Mouse (Mus musculus) T-cell, adult 2 months (primary cell): ENCODE data around the gene Anapc5.

Source experiments
- DNase-seq: peaks from one replicate; pipeline ENCODE4 v3.0.0; 2022; ENCODE audit warnings: low spot score

Anapc5 gene

DNA sequence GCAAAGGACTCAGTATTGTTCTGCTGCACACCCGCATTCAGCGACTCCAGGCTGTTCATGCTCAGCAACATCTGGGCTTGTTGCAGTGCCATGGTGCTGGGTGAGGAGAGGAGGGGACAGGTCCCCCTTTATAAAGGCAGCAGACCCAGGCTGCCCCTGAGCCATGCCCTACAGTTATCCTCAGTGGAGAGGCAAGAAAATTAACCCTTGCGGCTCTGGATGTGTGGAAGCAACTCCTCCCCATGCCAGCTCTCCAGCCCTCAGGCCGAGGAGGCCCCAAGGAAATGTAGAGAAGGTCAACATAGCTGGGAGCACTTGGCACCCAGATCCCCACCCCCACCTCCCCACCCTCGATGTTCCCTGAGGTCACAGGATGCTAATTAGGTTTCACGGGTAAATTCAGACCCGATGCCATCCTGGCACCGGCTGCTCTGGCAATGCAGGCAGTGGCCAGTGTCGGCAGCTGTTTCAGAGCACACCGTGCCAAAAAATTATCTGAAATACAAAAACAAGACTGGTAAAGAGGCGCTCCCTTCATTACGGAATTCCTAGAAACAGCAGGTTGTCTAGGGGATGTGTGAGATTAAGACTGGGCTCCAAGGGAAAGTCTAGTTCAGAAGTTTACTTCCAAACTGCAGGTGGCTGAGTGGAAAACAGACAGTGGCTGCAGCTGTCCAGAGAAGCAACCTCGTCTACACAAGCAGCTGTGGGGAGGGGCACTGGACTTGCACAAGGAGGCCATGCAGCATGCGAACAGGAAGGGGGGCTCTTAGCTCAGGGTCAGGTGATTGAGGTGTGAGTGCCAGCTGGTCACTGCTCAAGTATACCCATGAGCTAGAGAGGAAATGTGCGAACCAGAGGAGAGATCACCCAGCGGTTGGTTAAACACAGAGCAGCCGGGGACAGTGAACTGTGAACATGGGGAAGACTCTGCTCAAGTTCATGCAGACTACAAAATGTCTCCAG lies 21.5 kb downstream of the Anapc5 start:
- DNase-seq, result no peak

DNA sequence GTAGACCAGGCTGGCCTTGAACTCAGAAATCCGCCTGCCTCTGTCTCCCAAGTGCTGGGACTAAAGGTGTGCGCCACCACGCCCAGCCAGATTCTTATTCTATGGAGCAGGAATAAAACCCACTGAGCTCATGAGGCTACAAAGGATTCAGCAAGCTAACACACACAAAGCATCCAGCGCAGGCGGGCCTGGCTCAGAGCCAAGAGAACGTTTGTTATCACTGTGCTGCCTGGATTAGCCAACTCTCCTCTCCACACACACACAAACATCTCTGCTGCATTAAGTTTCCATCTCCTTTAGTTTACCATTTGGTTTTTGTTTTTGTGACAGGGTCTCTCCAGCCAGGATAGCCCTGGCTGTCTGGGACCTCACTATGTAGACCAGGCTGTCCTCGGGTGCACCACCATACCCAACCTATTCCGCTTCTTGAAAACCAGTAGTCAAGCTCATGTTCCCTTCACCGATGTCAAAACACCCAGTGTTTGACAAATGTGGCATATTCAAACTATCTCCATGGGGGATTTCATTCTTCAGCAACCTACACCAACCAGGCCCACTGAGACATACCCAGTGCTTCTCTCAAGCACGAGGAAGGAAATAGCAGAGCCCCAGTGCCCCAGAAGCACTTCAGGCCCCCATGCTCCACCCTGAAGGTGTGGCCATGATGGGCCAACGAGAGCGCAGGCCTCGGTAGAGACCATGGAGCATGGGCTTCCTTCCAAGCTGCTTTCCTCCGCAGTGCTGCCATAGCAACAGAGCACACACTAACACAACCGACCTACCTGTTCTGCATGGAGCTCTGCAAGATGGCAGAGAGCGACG lies 22.4 kb downstream of the Anapc5 start:
- DNase-seq, result no peak

DNA sequence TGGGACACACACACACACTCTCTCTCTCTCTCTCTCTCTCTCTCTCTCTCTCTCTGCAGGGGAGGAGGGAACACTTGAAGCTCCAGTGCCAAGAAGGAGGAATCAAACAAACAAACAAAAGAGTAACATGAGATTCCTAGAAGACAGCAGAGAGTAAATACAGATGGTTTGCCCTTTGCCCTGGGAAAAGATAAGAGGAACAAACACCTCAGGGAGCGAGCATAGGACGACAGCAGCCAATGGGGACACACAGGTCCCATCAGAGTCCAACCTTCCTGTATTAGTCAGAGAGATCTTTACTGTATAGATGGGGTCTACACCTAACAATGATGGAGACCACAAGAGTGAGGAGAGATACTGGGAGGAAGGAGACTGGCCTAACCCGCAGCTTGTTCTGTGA lies 23.3 kb downstream of the Anapc5 start:
- no peak for DNase-seq

DNA sequence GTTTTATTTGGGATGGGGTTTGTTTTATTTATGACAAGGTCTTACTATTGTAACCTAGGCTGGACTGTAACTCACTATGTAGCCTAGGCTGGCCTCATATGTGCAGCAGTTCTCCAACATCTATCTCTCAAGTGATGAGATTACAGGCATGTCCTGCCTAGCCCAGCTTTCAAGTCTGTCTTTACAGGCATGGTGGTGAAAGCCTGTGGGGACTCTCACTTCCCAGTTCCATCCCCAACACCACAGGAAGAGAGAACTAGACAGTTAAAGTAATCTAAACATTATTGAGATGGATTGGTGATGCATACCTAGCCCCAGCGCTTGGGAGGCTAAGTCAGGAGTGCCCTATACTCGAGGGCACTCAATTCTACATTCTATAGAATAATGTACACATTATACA lies 32.4 kb downstream of the Anapc5 start:
- DNase-seq, result no peak

GRCm38 (mm10) chr5:122786035-122786819 lies 34.9 kb downstream of the Anapc5 start:
- no peak for DNase-seq

- DNase-seq, result no peak
These were observed 37.3 kb downstream of the Anapc5 start for GRCm38 (mm10) chr5:122783726-122784406.

GRCm38 (mm10) chr5:122782066-122782465 lies 39.1 kb downstream of the Anapc5 start:
- no peak for DNase-seq

- no peak for DNase-seq
These were observed 40.2 kb downstream of the Anapc5 start for GRCm38 (mm10) chr5:122780791-122781432.

DNA sequence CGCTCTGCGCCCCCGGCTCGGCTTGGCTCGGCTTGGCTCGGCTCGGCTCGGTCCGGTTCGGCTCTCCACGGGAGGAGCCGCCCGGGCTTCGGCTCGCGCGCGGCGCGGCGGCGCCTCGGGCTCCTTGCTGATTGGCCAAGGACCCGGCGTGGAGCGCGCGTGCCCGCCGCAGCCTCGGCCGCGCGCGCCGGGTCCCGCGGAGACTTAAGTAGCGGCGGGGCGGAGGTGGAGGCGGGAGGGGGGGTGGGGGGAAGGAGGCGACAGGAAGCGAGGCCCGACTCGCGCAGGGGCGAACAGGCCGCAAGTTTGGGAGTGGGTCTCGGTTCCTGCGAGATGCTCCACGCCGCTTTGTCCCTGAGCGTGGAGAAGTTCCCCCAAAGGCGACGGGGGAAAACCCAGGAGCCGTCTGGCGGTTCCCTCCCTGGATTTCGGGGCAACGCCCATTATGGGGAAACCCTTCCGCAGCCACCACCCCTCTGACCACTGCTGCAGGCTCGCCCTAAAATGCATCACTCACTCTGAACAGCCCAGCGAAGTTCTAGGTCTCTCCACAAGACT lies 41.8 kb downstream of the Anapc5 start, which contains the start of gene Camkk2:
TSS of gene Camkk2 (minus strand) at position 133 of the 558 bp plus-strand sequence.
- peak; percentile 80 for DNase-seq

GRCm38 (mm10) chr5:122778231-122779226 lies 42.6 kb downstream of the Anapc5 start:
- DNase-seq, result peak; percentile 19

GRCm38 (mm10) chr5:122777322-122777721 lies 43.8 kb downstream of the Anapc5 start:
- no peak for DNase-seq

DNA sequence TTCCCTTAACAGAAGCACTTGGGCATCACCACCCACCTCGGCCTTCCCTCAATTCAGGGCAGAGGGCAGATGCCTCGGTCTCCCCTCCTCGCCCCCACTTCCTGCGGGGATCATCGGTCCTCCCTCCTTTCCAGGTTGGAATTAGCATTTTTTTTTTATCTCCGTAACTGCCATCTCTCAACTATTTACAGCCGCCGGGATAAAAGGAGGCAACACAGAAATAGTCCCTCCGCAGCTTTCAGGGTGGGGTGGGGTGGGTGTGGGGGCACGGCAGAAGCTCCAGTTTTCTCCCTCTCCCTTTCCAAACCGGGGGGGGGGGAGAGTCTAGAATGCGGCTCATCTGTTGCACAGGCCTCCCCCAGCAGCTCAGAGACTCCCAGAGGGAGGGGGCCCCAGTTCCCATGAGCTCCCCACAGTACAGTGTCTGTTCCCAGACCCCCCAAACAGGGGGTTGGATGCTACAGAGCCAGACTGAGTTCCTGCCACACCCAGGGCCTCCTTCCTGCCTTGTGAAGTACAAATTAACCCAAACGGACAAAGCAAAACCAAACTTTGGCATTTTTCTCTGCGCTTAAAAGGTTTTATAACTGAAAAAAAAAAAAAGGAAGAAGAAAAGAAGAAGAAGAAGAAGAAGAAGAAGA lies 45.4 kb downstream of the Anapc5 start:
- DNase-seq, result no peak

DNA sequence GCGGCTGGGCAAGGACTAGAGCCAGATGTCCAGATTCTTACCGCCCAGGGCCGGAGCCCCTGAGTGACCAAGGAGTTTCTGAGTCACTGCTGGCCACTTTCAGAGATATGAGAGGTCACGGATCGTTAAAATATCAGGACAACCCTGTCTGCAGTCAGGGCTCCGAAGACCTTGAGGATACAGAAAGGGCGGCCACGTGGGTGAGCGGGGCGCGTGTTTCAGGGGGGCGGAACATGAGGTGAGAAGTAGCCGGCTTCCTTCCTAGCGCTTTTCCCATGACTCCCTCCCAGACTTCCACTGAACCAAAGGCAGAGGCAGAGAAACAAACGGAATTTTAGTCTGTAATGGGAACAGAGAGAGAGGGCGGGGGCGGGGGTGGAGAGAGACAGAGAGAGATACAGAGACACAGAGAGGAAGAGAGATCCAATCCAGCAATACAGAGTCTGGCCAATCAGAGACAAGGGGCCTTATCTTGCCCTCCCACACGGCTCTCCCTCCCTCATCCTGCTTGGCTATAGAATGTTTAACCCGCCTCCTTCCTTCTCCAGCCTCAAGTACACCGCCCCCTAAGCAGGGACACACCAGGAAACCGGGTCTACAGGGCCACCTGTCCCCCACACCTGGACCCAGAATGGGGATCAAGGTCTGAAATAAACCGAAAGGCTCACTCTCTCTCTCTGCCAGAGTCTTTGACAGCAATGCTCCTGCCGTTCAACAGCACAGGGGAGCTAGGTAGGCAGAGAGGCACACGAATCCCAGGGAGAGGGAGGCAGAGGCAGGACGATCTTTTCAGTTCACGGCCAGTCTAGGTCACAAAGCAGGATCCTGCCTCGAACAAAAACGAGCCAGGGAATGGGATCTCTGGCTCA lies 46.2 kb downstream of the Anapc5 start:
- no peak for DNase-seq

DNA sequence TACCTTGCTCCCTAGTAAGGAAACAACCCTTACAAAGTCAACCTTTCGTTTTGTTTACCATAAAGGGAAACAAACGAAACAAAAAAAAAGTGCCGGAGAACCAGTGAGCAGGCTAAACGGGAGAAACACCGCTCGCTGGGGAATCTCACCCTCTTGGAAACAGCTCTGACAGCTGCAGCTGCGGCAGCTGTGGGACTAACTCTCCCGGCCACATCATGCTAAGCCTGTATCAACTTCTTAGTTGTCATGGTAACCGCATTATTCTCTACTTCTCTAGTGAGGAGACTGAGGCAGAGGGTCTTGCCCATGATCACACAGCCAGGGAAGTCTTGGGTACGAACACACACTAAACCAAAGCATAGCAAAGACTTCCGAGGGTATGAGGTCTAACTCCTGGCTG lies 47.4 kb downstream of the Anapc5 start:
- no peak for DNase-seq

DNA sequence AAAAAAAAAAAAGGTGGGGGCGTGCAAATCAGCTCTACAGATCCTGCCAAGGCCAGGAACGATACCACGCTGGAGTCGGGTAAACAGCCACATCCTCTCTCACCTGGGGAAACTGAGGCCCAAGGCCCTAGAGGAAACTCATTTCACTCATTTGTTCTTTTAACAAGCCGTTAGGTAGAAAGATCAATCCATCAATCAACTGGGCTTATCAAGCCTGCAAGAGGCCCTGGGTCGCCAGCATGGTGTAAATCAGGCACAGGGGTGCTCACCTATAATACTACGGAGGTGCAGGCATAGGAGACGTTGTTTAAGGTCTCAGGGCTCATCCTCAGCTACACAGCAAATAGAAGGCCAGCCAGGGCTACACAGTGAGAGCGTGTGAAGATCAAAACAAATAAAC lies 49.7 kb downstream of the Anapc5 start:
- no peak for DNase-seq

- DNase-seq, result no peak
These were observed 50.3 kb downstream of the Anapc5 start for GRCm38 (mm10) chr5:122770806-122771261.

GRCm38 (mm10) chr5:122770304-122770703 lies 50.8 kb downstream of the Anapc5 start:
- DNase-seq, result no peak

DNA sequence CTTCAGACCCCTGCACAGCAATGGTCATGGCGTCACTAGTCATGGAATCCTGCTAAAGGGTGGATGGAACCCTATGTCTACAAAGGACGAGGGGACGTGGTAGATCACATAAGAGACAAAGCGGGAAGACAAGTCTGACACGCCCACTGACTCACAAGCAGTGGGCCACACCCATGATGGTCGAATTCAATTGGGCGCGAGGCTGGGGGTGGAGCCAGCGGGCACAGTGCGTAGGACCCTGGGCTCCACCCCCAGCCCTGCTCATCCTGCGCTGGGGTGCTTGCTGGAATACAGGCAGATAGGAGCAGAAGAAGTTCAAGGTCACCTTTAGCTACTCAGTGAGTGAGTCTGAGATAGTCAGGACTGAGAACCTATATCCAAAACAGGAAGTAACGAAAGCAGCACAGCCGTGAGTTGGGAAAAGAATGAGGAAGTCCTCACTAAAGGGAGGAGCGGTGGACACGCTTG lies 52.0 kb downstream of the Anapc5 start:
- no peak for DNase-seq
